Mouse (Mus musculus) bone marrow macrophage, adult 2 months (primary cell): Measurements from ENCODE around the gene Plcg1.

Source experiments
- CTCF ChIP-seq: IDR thresholded peaks from 2 replicates; pipeline ENCODE4 v1.5.1; 2012; ENCODE audit warnings: low read depth, mild to moderate bottlenecking, low read length, moderate library complexity
- POLR2A ChIP-seq: IDR thresholded peaks from 2 replicates; pipeline ENCODE4 v1.6.1; 2012; ENCODE audit warnings: mild to moderate bottlenecking, low read depth, low read length, borderline replicate concordance

- TF ChIP-seq CTCF: no peak
- no peak for TF ChIP-seq POLR2A
These were observed 55.2 kb downstream of the Plcg1 start for GRCm38 (mm10) chr2:160786333-160786732.
